In the genomic region with DNA sequence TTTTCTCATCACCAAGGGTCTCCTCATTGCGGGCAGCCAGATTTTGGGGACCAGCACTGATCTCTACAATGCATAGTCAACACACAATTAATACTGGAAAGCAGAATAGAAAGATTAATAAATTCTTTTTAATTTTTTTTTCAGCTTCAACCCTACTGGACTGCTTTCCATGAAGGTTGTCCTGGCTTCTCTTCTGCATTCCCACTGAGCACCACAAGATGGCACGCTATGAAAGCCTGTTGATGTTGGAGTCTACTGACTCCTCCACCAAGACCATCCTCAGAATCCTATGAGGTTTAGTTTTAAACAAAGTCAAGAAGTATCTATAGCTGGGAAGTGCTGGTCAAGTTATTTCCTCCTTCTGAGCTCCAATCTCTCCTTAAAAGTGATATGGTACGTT, we compare ENCODE assay signal across 10 mouse cellular contexts. TPM values are rescaled to one million over a fixed set of nuclear protein-coding genes. Genes with fewer than 3 reads are reported as not detected.
DNase-seq lines count a peak whose midpoint lies in the region; TF ChIP-seq lines count a peak whose summit lies in the region.
"Not testable (repeated sequence)": the region's sequence is repeated elsewhere in the genome, so short reads cannot be mapped to it uniquely, and the experiment has no call there.
"Had no signal": no experiment of that assay in that cellular context is flagged by ENCODE, and none has a peak within 500 bp of the region (broad histone marks: within the 10 kb centered on the region; RNA-seq: fewer than 3 reads in every experiment).

No protein-coding gene starts in this region.

- peak; percentile 23; the same call in 1 of the 2 replicates for TF ChIP-seq CTCF in liver, adult 2 months (IDR thresholded peaks at IDR 0.05; ENCODE audit: low read depth, low read length)

- H3K4me3 ChIP-seq in liver, adult 2 months (ENCODE audit: insufficient read depth, low read depth, low read length): not testable (repeated sequence)

- not testable (repeated sequence) for H3K36me3 ChIP-seq in liver, adult 2 months (ENCODE audit: control insufficient read depth, insufficient read depth, low read length)

- H3K27me3 ChIP-seq in liver, adult 2 months (ENCODE audit: control insufficient read depth, insufficient read depth, low read length): not testable (repeated sequence)

- TF ChIP-seq POLR2A in liver, adult 2 months (IDR thresholded peaks at IDR 0.05; ENCODE audit: extremely low read depth, insufficient read depth, low read length): not testable (repeated sequence)

- H3K9ac ChIP-seq in liver, adult 2 months (ENCODE audit: low read depth, low read length): not testable (repeated sequence)

- WGBS in liver, adult 2 months: 18% methylated on average over 3 of the region's 3 CpGs

- not testable (repeated sequence) for H3K79me2 ChIP-seq in liver, adult 2 months (ENCODE audit: control insufficient read depth, insufficient read depth, low read length)

- not testable (repeated sequence) for H3K27ac ChIP-seq in liver, adult 2 months (replicated peaks; ENCODE audit: insufficient read depth, low read depth, low read length)

- DNase-seq in CD4-positive, CD25-positive, alpha-beta regulatory T cell, adult 2 months (ENCODE audit: low read depth, low spot score): peak; percentile 69
- peak; percentile 80 for DNase-seq in adrenal gland, postnatal 14 days
- peak; percentile 2 for DNase-seq in embryo, embryonic 11 days
- DNase-seq in heart, postnatal 10 days: peak; percentile 78 to 86
- DNase-seq in kidney, postnatal 4 days: peak; percentile 82 to 84
- DNase-seq in liver, adult 2 months (ENCODE audit: extremely low read depth, low read depth, low spot score): peak; percentile 2
- DNase-seq in neural tube, embryonic 10.5 days (ENCODE audit: extremely low spot score, low spot score): peak; percentile 15
- DNase-seq in spleen, postnatal 4 days (ENCODE audit: low spot score in 2 of 2): peak; percentile 67 to 84

- H3K4me1 ChIP-seq in liver, adult 2 months (ENCODE audit: control insufficient read depth, insufficient read depth, low read length): not testable (repeated sequence)

- intact Hi-C loops in heart, postnatal 10 days (cut with DNase I): not testable (repeated sequence)

RNA-seq across cellular contexts. Expression of gene Bcl2a1b, which starts 20.2 kb away (rescaled TPM):
- 0.56 and 5.0 TPM in 2 replicates for total RNA-seq in adrenal gland, postnatal 14 days (2021)
- total RNA-seq in heart, postnatal 10 days (2021): under 1 TPM; 0.45 to 0.91 TPM
- 1.8 and 3.8 TPM in 2 replicates for total RNA-seq in liver, adult 2 months (2014; rRNA removed)
- 0.31 and 0.56 TPM in 2 replicates for polyA plus RNA-seq in liver, adult 2 months (2012; rRNA removed)

RNA-seq across cellular contexts. Expression of gene Gm29094, which starts 20.3 kb away (rescaled TPM):
- total RNA-seq in adrenal gland, postnatal 14 days (2021): not detected in 2 replicates
- not detected for total RNA-seq in heart, postnatal 10 days (2021)
- 0.40 TPM in 1 of 2 replicates, not detected in the other for total RNA-seq in liver, adult 2 months (2014; rRNA removed)
- polyA plus RNA-seq in liver, adult 2 months (2012; rRNA removed): not detected in 2 replicates
- polyA plus RNA-seq: erythroblast, embryonic 14.5 days; hindbrain, embryonic 14.5 days had no signal

RNA-seq across cellular contexts. Expression of gene Mthfs, which starts 31.6 kb away (rescaled TPM):
- 36.1 and 39.8 TPM in 2 replicates for total RNA-seq in adrenal gland, postnatal 14 days (2021)
- total RNA-seq in heart, postnatal 10 days (2021): 10 to 100 TPM; 17.6 TPM
- 60.2 and 73.8 TPM in 2 replicates for total RNA-seq in liver, adult 2 months (2014; rRNA removed)
- 33.1 and 33.4 TPM in 2 replicates for polyA plus RNA-seq in liver, adult 2 months (2012; rRNA removed)

Comparison
In these comparisons a context has a peak if more than half of its experiments do, and no peak if none do; other contexts are left out.
1. DNase-seq: peak in every context shown above with its lines; median percentile 83 in kidney, postnatal 4 days; 82 in heart, postnatal 10 days; 80 in adrenal gland, postnatal 14 days; 76 in spleen, postnatal 4 days; 69 in CD4-positive, CD25-positive, alpha-beta regulatory T cell, adult 2 months; 15 in neural tube, embryonic 10.5 days; 2 in embryo, embryonic 11 days; 2 in liver, adult 2 months.